ENCODE assay signal across 8 mouse cellular contexts in the genomic region with DNA sequence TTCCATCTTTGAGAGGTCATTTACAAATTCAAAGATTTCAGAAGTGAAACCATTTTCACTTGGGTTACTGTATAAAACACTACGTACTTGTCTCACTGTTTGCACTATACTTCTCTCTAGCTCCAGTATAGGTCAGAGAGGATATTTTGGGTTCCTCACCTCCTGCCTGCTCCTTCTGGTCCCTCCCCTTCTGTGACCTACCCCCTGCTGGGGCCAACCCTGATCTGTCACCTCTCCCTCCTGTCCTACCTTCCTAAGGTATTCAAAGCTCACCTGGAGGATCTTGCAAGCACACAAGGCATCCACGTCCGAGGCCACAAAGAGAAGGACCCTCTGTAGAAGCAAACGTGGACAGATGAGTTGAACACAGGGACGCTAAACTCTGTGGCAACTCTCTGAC. TPM values are rescaled to one million over a fixed set of nuclear protein-coding genes. Genes with fewer than 3 reads are reported as not detected.
DNase-seq lines count a peak whose midpoint lies in the region; ATAC-seq and TF ChIP-seq lines count a peak whose summit lies in the region.

No protein-coding gene starts in this region.

- H3K4me2 ChIP-seq in stomach, embryonic 14.5 days (replicated peaks; ENCODE audit: low read depth, low read length), result peak overlapping the region; percentile 66

- H3K4me1 ChIP-seq in stomach, embryonic 14.5 days (ENCODE audit: control insufficient read depth, insufficient read depth, low read length), result no peaks in the 10 kb centered on the region; the same call in 1 of the 2 replicates

- 8% methylated on average over 5 of the region's 5 CpGs for WGBS in stomach, embryonic 14.5 days

- H3K27ac ChIP-seq in gastrocnemius, adult 2 months, result peak overlapping the region; percentile 96
- H3K27ac ChIP-seq in stomach, embryonic 14.5 days (ENCODE audit: low read length), result no peak overlapping the region

- peak overlapping the region; percentile 56 for H3K9ac ChIP-seq in stomach, embryonic 14.5 days (replicated peaks; ENCODE audit: low read depth, low read length)

- H3K9me3 ChIP-seq in stomach, embryonic 14.5 days (ENCODE audit: control insufficient read depth, low read depth, low read length), result no peaks in the 10 kb centered on the region

- H3K27me3 ChIP-seq in stomach, embryonic 14.5 days (ENCODE audit: control insufficient read depth, insufficient read depth, low read length), result no peaks in the 10 kb centered on the region

- DNase-seq in gastrocnemius, adult 2 months, result no peak
- DNase-seq in gastrocnemius, adult 8-10 months (ENCODE audit: low spot score in 2 of 2), result no peak
- peak; percentile 4 to 11 for DNase-seq in CD8-positive naive resting alpha-beta T cell, adult 2 months (ENCODE audit: low read depth in 2 of 2, low spot score in 2 of 2)
- DNase-seq in liver, result peak; percentile 47
- no peak for DNase-seq in frontal cortex, postnatal 36 days (ENCODE audit: low spot score in 2 of 2)
- DNase-seq in cerebellum, adult 9-10 months, result no peak

- ATAC-seq in erythroid progenitor cell, adult 5-6 weeks (replicated peaks; ENCODE audit: low FRiP score, poor library complexity, severe bottlenecking), result peak; percentile 40
- peak; percentile 16; the same call in 1 of the 2 replicates for ATAC-seq in stomach, embryonic 14.5 days (ENCODE audit: insufficient number of reproducible peaks, insufficient read depth, low FRiP score, low read depth)

- H3K36me3 ChIP-seq in stomach, embryonic 14.5 days (ENCODE audit: control insufficient read depth, insufficient read depth, low read length), result peaks cover 23% of the 10 kb centered on the region

- no peak for TF ChIP-seq CTCF in gastrocnemius, adult 2 months (IDR thresholded peaks at IDR 0.05)

- intact Hi-C loops in gastrocnemius, adult 2 months (cut with DNase I), result loop anchor here (5.0 kb wide), 1 partner anchor 66 kb away; a partner anchor contains a TSS

- H3K4me3 ChIP-seq in gastrocnemius, adult 2 months, result peak overlapping the region; percentile 99
- peak overlapping the region; percentile 77 for H3K4me3 ChIP-seq in stomach, embryonic 14.5 days (ENCODE audit: low read depth, low read length)

RNA-seq across cellular contexts. Expression of a gene that starts 0.5 kb away (rescaled TPM):
- total RNA-seq in gastrocnemius, adult 2 months (2021), result 10 to 100 TPM; 43.8 to 50.1 TPM
- total RNA-seq in gastrocnemius, adult 8-10 months (2022), result 10 to 100 TPM; 42.1 to 47.5 (median 45.9) TPM
- 59.5 and 75.3 TPM in 2 replicates for total RNA-seq in erythroid progenitor cell, adult 5-6 weeks (2015; ENCODE audit: low replicate concordance)
- 87.2 and 92.1 TPM in 2 replicates for total RNA-seq in erythroid progenitor cell, adult 5-6 weeks (2017; ENCODE audit: low replicate concordance)
- polyA plus RNA-seq in stomach, embryonic 14.5 days (2014; fragmentation: Nextera tagmentation; extraction: Ambion mirVana), result 85.4 and 85.7 TPM in 2 replicates

RNA-seq across cellular contexts. Expression of a gene that starts 0.8 kb away (rescaled TPM):
- 1 to 10 TPM; 2.6 TPM for total RNA-seq in gastrocnemius, adult 2 months (2021)
- 1 to 10 TPM; 1.4 to 3.1 (median 1.8) TPM for total RNA-seq in gastrocnemius, adult 8-10 months (2022)
- 66.7 and 83.3 TPM in 2 replicates for total RNA-seq in erythroid progenitor cell, adult 5-6 weeks (2015; ENCODE audit: low replicate concordance)
- total RNA-seq in erythroid progenitor cell, adult 5-6 weeks (2017; ENCODE audit: low replicate concordance), result 61.0 and 72.0 TPM in 2 replicates
- 43.1 and 43.8 TPM in 2 replicates for polyA plus RNA-seq in stomach, embryonic 14.5 days (2014; fragmentation: Nextera tagmentation; extraction: Ambion mirVana)

RNA-seq across cellular contexts. Expression of a gene that starts 25.3 kb away (rescaled TPM):
- 10 to 100 TPM; 15.5 to 21.9 TPM for total RNA-seq in gastrocnemius, adult 2 months (2021)
- 10 to 100 TPM; 15.7 to 19.6 (median 17.1) TPM for total RNA-seq in gastrocnemius, adult 8-10 months (2022)
- total RNA-seq in erythroid progenitor cell, adult 5-6 weeks (2015; ENCODE audit: low replicate concordance), result 5.4 and 7.5 TPM in 2 replicates
- 3.9 TPM in 2 replicates for total RNA-seq in erythroid progenitor cell, adult 5-6 weeks (2017; ENCODE audit: low replicate concordance)
- polyA plus RNA-seq in stomach, embryonic 14.5 days (2014; fragmentation: Nextera tagmentation; extraction: Ambion mirVana), result 37.4 and 47.6 TPM in 2 replicates

RNA-seq across cellular contexts. Expression of a gene that starts 25.4 kb away (rescaled TPM):
- 1 to 10 TPM in 1 of 2 experiments, under 1 TPM in 1; 0.38 to 1.1 TPM for total RNA-seq in gastrocnemius, adult 2 months (2021)
- total RNA-seq in gastrocnemius, adult 8-10 months (2022), result 1 to 10 TPM in 1 of 4 experiments, under 1 TPM in 1, not detected in 2; 0.48 to 3.1 TPM
- total RNA-seq in erythroid progenitor cell, adult 5-6 weeks (2015; ENCODE audit: low replicate concordance), result not detected in 2 replicates
- total RNA-seq in erythroid progenitor cell, adult 5-6 weeks (2017; ENCODE audit: low replicate concordance), result 15.7 TPM in 1 of 2 replicates, not detected in the other
- not detected in 2 replicates for polyA plus RNA-seq in stomach, embryonic 14.5 days (2014; fragmentation: Nextera tagmentation; extraction: Ambion mirVana)

RNA-seq across cellular contexts. Expression of a gene that starts 34.4 kb away (rescaled TPM):
- 1 to 10 TPM; 5.0 to 9.5 TPM for total RNA-seq in gastrocnemius, adult 2 months (2021)
- 1 to 10 TPM; 4.7 to 6.7 (median 5.6) TPM for total RNA-seq in gastrocnemius, adult 8-10 months (2022)
- total RNA-seq in erythroid progenitor cell, adult 5-6 weeks (2015; ENCODE audit: low replicate concordance), result not detected in 2 replicates
- not detected in 2 replicates for total RNA-seq in erythroid progenitor cell, adult 5-6 weeks (2017; ENCODE audit: low replicate concordance)
- 15.5 and 17.9 TPM in 2 replicates for polyA plus RNA-seq in stomach, embryonic 14.5 days (2014; fragmentation: Nextera tagmentation; extraction: Ambion mirVana)

Comparison
In these comparisons a context has a peak if more than half of its experiments do, and no peak if none do; other contexts are left out.
1. DNase-seq: peak in CD8-positive naive resting alpha-beta T cell, adult 2 months (2 of 2) and liver (single experiment); none in gastrocnemius, adult 2 months (single experiment), gastrocnemius, adult 8-10 months (0 of 2), frontal cortex, postnatal 36 days (0 of 2) and cerebellum, adult 9-10 months (single experiment).
2. RNA of a gene that starts 0.8 kb away (total RNA-seq): 61.0 to 83.3 TPM in erythroid progenitor cell, adult 5-6 weeks; 2.6 TPM in gastrocnemius, adult 2 months and 1.4 to 3.1 TPM in gastrocnemius, adult 8-10 months; every median in the first group is over 10 times any median in the second.